Mouse (Mus musculus) spleen, adult 2 months (tissue): ENCODE measurements around the gene Accs.

Experiments used
- CTCF ChIP-seq: fragments of 200-500 bp; IDR thresholded peaks from 2 replicates; pipeline ENCODE4 v1.5.1; 2011; ENCODE audit warnings: mild to moderate bottlenecking, inconsistent platforms; ENCODE audit not compliant: insufficient read depth, insufficient read length, insufficient replicate concordance; ENCODE audit errors: extremely low read depth
- POLR2A ChIP-seq: fragments of 200-500 bp; IDR thresholded peaks from 2 replicates; pipeline ENCODE4 v1.6.1; 2011; ENCODE audit warnings: low read depth, low read length, inconsistent platforms

DNA sequence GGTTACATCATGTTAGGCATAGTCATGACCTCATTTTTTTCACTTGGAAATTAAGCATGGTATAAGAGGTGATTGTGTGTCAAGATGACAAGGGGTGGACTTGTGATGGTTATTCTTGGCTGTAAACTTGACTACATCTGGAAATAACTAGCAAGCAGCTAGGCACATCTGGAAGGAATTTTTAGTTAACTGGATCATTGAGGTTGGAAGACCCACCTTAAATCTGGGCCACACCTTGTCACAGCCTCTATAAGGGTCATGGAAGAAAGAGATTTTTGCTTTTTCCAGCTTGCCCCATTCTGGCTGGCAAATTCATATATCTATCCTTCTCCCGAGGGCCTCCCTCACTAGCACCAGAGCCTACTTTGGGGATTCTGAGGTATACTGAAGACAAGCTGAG lies 1.6 kb upstream of the Accs start:
- TF ChIP-seq CTCF (no peak), POLR2A (no peak)
